Mouse (Mus musculus): Measurements from ENCODE around the gene Slc16a4.
"Not testable (repeated sequence)": the region's sequence is repeated elsewhere in the genome, so short reads cannot be mapped to it uniquely, and the experiment has no call there.

Slc16a4 gene

DNA sequence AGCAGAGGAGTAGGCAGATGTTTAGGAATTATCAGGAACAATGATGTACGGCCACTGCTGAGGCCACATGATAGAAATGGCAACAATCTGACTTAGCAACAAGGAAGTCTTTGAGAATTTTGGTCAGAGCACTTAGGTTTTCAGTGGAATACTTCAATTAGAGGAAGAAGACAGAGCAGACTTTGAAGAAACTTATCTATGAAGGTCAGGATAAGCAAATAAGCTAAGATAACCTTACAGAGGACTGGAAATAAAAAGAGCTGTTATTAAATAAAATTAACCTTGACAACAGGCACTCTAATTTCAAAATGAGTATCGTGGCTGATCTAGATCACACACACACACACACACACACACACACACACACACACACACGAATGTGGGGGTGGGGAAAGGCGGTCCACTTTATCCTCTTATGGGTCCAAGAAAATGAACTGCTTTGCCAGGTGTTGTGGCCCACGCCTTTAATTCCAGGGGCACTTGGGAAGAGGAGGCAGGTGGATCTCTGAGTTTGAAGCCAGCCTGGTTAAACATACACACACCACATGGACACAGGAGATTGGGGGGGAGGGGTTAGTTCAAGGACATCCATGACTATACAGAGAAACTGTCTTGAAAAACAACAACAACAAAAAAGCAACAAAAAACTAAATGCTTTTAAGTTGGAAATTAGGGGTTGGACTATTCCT lies 4.8 kb downstream of the Slc16a4 start:
- DNase-seq (ENCODE audit: low spot score): no peak

GRCm38 (mm10) chr3:107296917-107297316 lies 5.9 kb downstream of the Slc16a4 start:
- not testable (repeated sequence) for DNase-seq (ENCODE audit: low spot score)

GRCm38 (mm10) chr3:107317338-107317737 lies 26.3 kb downstream of the Slc16a4 start:
- DNase-seq (ENCODE audit: low spot score): no peak

DNA sequence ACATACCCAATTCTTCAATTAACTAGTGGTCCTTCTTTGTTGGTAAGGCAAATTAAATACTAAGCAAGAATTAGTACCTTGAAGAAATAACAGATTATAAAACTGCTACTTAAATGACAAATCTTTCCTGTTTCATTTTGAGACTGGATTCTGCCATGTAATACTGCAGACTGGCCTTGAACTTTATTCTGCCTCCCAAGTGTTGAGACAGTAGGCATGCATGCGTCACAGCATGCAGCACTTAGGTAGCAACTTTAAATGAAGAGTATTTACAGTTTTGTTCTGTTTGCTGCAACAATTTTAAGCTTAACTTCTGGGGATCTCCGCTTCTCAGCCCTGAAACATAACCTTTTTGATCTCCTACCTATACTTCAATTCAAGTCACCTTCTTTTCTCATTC lies 30.1 kb downstream of the Slc16a4 start:
- DNase-seq (ENCODE audit: low spot score): no peak

GRCm38 (mm10) chr3:107321776-107322175 lies 30.7 kb downstream of the Slc16a4 start:
- no peak for DNase-seq (ENCODE audit: low spot score)

- DNase-seq (ENCODE audit: low spot score): no peak
These were observed 35.4 kb downstream of the Slc16a4 start for GRCm38 (mm10) chr3:107326442-107326841.

DNA sequence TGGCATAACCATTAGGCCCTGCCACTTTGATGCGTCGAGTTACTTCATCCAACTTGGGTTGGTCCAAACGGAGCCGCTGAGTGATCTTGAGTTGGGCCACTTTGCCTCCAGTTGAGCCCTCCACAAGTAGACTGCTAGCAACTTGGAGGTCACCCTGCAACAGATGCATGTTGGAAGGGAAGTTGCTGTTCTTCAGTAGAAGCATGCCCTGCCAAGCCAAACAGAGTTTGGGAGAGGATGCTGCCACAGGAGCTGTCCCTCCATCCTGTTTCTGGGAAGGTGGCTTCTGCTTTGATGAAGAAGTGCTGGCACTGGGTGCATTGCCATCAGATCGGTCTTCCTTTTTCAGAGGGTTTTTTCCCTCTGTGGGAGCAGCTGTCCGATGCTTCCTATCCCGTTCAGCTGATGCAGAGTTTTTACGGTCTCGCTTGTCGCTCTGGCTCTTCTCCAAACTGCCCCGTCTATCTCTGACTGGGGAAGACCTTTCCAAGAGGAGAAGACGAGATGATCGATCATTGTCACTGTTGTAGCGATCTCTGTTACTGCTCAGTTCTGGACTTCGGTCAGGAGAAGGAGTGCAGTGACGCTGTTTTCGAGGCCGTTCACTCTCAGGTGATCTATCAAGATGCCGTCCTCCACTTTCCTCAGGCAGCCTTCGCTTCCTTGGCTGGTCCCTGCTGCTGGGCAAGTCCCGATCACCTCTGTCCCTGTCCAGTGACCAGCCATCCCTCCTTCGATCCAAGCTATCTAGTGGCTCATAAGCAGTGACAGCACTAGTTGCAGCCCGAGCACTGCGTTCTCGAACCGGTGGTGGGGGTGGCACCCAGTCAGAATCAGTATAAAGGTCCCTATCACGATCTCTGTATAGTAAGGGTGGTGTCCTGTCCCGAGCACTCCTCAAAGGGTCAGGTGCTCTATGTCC lies 39.7 kb downstream of the Slc16a4 start:
- DNase-seq (ENCODE audit: low spot score): no peak

GRCm38 (mm10) chr3:107331746-107332126 lies 40.7 kb downstream of the Slc16a4 start:
- no peak for DNase-seq (ENCODE audit: low spot score)

GRCm38 (mm10) chr3:107332127-107332959 lies 41.3 kb downstream of the Slc16a4 start:
- DNase-seq (ENCODE audit: low spot score): peak; percentile 20

DNA sequence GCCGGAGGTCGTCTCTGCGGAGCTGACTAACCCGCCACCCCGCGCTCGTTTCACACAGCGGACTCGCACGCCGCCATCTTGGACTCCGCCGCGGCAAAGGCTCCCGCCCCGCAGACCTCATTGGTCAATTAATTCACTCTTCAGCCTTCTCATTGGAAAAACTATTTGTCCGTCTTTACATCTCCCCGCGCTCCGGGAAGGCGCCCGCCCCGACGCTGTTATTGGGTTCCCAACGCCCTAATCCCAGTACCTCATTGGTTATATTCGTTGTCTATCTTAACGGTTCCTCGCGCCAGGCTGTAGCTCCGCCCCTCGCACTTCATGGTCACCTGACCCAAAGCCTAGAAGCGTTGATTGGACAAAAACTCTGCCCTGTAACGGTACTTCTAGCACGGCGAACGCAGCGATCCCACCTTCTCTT lies 41.9 kb downstream of the Slc16a4 start:
- DNase-seq (ENCODE audit: low spot score): peak; percentile 83

DNA sequence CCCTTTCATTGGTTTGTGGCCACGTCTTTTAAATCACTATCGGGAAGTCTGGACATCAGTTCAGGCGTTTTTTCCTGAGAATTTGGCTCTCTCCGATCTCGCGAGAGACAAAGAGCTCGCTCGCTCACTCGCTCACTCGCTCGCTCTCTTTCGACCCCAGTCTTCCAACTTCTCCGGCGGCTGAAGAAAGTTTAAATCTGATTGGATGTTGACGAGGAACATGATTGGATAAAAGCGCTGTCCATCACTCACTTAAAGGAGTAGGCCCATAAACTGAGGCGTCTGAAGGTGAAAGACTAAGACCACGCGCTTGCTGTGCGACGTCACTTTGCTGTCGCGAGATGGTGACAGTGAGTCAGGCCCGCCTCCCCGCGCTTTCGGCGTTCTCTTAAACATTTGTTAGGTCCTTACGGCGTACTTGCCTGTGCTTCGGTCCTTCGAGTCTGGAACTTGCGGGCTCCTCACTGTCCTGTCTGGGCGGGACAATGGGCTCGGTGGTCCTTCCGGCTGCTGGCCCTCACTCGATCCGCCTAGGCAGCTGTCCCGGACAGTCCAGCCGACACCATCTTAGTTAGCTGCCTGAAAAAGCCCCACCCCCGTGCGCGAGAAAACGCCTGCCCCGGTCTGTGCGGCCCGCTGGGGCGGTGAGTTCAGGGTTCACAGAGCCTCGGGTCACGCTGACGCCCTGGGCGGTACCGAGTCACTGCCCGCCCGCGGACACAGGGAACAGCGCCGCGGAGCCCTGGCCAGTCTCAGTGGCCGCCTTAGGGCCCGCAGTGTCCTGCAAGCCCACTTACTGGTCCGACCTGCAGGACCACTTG lies 42.6 kb downstream of the Slc16a4 start, which contains the start of gene Rbm15:
Gene Rbm15, minus strand, starts transcription at position 293 of the 821 bp plus-strand sequence.
- peak; percentile 87 for DNase-seq (ENCODE audit: low spot score)

DNA sequence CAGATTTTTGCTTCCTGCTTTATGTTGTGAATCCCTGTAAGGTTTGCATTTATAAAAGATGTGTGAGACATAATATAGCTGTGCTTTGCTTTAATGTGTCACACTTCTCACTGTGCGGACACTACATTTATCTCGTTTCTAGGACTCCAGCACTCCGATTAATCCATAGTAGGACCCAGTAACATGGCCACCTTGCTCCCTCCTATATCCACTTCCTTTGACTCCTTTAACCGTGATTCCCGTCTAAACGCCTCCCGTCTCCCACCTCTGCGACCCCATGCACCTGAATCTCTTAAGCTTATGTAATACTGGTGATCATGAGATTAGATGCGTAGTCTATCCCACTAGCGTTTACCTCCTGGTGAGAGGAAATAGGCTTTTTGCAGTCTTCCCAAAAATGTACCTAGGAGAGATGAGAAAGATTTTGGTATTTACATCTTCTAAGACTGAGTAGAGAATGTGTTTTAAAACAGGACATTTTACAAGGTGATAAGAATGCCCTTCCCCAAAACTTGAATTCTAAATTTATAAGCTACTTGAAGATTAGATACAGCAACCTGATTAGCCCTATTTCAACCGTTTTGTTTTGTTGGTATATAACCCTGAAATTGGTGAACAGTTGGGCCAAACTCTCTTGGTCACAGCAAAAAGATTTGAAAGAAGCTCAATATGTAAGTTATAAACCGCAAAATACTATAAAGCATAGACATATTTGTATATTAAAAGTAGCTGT lies 43.3 kb downstream of the Slc16a4 start:
- DNase-seq (ENCODE audit: low spot score): no peak

DNA sequence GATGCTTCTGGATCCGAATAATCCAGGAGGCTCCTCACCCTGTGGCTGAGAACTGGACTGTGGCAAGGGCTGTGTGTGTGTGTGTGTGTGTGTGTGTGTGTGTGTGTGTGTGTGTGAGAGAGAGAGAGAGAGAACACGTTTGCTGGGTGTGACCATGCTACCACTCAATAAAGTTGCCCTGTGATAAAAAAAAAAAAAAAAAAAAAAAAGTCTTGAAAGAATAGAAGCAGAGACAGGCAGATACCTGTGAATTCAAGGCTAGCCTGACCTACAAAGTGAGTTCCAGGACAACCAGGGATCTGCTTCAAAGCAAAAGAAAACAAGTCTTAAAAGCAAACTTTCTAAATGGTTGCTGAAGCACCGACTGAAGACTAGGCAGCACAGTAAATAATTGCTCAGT lies 52.9 kb downstream of the Slc16a4 start:
- DNase-seq (ENCODE audit: low spot score): no peak

DNA sequence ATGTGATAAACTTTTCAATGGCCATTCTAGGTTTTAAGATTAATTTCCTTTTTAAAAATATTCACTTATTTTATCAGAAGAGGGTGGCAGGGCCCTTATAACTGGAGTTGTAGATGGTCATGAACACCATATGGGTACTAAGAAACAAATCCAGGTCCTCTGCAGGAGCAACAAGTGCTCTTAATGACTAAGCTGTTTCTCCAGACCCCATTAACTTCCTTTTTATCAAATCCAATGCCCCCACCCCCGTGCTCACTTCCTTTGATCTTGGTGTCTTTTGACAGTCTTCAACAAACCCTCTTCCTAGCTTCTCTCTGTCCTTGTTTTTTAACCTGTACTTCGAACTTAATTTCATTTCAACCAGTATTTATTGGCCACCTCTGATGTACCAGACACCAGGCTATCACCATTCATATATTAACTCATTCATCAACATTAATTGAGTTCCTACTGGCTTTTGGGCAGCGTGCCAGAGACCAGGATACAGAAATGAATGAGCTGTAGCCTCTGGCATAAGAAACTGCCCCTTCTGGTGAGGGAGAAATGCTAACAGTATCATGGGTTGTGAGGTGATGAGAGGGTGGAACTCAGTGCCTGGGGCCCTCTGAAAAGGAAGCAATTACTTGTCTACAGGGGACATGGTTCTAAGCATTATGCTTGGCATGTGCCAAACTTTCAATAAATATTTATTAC lies 54.1 kb downstream of the Slc16a4 start:
- DNase-seq (ENCODE audit: low spot score): no peak

GRCm38 (mm10) chr3:107349006-107349405 lies 58.0 kb downstream of the Slc16a4 start:
- DNase-seq (ENCODE audit: low spot score): no peak

DNA sequence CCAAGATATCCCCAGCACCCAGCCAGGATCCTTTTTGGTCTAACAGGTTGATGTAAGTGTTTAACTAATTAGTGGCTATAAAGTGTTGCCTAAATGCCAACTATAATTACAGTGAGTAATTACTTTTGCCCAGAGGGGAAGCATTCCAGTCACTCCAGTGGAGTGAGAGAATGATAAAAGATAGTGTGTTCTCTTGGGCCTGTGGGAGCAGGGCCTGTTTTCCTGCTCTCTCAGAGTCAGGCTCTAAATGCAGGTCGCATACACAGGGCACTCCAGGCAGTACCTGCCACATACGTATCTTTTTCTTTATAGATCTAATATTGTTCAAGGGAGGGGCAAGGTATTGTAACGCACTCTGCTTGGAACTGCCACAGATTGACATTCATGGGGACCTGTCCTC lies 60.7 kb downstream of the Slc16a4 start:
- DNase-seq (ENCODE audit: low spot score): no peak

DNA sequence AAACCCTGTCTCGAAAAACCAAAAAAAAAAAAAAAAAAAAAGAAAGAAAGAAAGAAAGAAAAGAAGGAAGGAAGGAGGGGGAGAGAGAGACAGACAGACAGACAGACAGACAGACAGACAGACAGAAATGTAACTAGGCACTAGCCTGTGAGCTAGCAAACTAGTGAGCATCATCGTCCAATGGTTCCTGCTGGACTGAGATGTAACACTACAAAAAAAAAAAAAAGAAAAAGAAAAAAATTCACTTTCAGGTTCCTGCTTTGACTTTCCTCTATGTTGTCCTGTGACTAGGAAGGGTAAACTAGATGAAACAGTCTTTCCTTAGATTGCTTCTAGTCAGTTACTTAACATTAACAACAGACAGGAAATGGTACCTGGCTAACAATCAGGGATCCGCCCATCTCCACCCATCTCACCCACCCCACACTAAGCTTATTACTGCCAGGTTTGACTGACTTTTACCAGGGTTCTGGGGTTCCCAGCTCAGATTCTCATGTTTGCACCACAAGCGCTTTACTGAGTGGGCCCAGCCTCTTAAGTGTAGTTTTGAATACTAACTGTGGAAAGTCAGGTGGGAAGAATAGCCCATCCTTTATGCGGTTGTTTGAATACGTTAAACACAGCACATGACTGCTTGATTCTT lies 64.7 kb downstream of the Slc16a4 start:
- DNase-seq (ENCODE audit: low spot score): no peak

DNA sequence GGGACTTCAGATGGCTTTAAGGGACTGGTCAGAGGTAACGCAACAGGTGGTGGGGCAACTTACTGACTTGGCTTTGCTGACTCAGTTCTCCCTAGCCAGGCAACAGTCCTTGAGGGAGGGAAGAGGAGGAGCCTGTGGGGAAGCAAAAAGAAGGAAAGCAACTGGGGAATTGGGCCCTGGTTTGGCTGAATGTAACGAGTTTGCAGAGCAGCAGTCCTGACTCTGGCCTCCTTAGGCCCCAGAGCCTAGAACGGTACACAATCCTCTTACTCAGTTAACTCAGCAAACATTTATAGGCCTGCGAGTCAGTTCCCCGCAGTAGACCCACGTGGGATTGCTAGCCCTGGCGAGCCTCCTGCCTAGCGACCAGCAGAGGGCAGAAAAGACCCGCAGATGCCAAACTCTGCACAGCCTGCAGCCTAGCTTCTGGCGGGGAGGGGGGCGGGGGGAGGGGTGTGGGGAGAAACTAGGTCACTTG lies 66.0 kb downstream of the Slc16a4 start:
- peak; percentile 70 for DNase-seq (ENCODE audit: low spot score)

DNA sequence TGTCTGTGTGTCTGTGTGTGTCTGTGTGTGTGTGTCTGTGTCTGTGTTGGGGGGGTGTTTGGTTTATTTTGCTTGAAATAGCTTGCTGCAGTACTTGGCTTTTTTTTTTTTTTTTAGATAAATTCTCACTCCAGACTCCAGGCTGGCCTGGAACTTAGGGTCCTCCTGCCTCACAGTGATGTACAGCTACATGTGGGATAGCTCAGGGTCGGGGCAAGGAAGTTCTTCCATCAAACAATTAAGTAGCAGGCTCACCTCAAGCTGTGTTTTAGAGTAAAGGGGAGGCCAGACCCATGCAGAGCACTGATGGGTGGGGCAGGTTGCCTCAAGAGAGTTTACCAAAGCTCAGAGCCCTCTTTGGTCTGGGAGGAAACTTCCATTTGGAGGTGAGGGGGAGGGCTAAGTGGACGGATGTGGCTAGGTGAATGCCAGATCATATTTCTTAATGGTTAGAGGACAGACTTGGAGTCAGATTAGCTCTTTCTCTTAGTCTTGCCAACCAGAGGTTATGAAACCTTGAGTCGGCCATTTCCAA lies 66.7 kb downstream of the Slc16a4 start:
- DNase-seq (ENCODE audit: low spot score): no peak

Data from urinary bladder, postnatal 25 days (tissue).